Mouse (Mus musculus) embryonic fibroblast, embryonic 13.5 days (primary cell): Measurements from ENCODE around the gene Aqr. TPM values are rescaled to one million over a fixed set of nuclear protein-coding genes. Genes with fewer than 3 reads are reported as not detected.

Source experiments
- H3K27ac ChIP-seq: 2 replicates; pipeline ENCODE4 v1.5.1; 2012; ENCODE audit warnings: low read length, control low read depth, inconsistent platforms; ENCODE audit not compliant: insufficient read depth
- H3K4me1 ChIP-seq: 2 replicates; pipeline ENCODE4 v1.6.1; 2011; ENCODE audit warnings: low read length; ENCODE audit not compliant: control insufficient read depth, insufficient read depth
- H3K4me3 ChIP-seq: 2 replicates; pipeline ENCODE4 v1.5.1; 2011; ENCODE audit warnings: mild to moderate bottlenecking, control low read depth, low read length; ENCODE audit not compliant: insufficient read depth
- CTCF ChIP-seq: IDR thresholded peaks from 2 replicates; pipeline ENCODE4 v1.5.1; 2011; ENCODE audit warnings: mild to moderate bottlenecking, control low read depth, low read length, moderate library complexity, borderline replicate concordance; ENCODE audit not compliant: insufficient read depth
- POLR2A ChIP-seq: IDR thresholded peaks from 2 replicates; pipeline ENCODE4 v1.6.1; 2011; ENCODE audit warnings: low read depth, mild to moderate bottlenecking, control low read depth, low read length, moderate library complexity
- polyA plus RNA-seq: library from polyadenylated mRNA; stranded (reverse); fragments of >200 nt; gene quantifications from 2 replicates; pipeline ENCODE4 v1.2.4, GENCODE M21; 2011; ENCODE audit warnings: low read depth; ENCODE audit not compliant: missing spikeins, insufficient read length

Aqr gene
- polyA plus RNA-seq, 1 experiment = 41.1 TPM

DNA sequence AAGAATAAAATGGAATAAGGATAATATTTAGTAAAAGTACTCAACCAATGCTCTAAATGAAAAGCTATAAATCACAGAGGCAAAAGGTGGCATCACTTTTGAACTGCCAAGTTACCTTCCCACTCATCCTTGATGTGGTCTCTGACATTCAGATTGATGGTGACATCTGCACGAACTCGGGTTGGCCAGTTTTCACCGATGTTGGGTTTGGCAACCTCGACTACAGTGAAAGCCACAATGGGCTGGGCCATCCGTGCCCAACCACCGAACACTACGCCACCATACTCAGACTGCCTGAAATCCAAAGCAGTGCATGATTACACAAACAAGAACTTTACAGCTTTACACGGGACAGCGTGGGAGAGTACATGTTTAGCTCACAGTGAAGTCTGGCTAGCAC is 50.1 kb downstream of the Aqr start:
- Histone ChIP-seq H3K4me3 (no peak overlapping the region), H3K27ac (no peak overlapping the region), H3K4me1 (no peaks in the 10 kb centered on the region)
- TF ChIP-seq POLR2A (no peak), CTCF (no peak)

DNA sequence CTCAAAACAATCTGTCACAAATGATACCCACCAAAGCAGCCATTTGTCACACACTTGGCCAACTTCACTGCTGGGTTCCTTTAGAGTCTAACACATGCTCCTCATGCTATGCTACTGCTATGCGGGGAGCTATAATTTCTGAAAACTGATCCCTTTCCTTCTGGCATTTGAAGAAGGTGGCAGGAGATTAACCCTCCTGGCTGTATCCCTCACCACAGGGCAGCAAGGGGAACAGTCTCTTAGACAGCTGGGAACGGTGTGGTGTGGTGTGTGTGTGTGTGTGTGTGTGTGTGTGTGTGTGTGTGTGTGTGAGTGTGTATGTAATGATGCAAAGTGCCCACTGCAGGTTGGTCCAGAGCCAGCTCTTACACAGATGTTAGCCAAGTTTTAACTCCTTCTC is 51.0 kb downstream of the Aqr start:
- no peaks in the 10 kb centered on the region for H3K4me1 ChIP-seq
- H3K4me3 ChIP-seq = no peak overlapping the region
- no peak overlapping the region for H3K27ac ChIP-seq
- TF ChIP-seq POLR2A (no peak), CTCF (no peak)

GRCm38 (mm10) chr2:114133355-114133754 is 53.5 kb downstream of the Aqr start:
- no peak overlapping the region for H3K27ac ChIP-seq
- H3K4me3 ChIP-seq = no peak overlapping the region
- H3K4me1 ChIP-seq = no peaks in the 10 kb centered on the region
- TF ChIP-seq CTCF (no peak), POLR2A (no peak)

GRCm38 (mm10) chr2:114130657-114131056 is 56.2 kb downstream of the Aqr start:
- Histone ChIP-seq H3K4me1 (no peaks in the 10 kb centered on the region), H3K4me3 (no peak overlapping the region), H3K27ac (no peak overlapping the region)
- TF ChIP-seq POLR2A = no peak
- no peak for TF ChIP-seq CTCF

DNA sequence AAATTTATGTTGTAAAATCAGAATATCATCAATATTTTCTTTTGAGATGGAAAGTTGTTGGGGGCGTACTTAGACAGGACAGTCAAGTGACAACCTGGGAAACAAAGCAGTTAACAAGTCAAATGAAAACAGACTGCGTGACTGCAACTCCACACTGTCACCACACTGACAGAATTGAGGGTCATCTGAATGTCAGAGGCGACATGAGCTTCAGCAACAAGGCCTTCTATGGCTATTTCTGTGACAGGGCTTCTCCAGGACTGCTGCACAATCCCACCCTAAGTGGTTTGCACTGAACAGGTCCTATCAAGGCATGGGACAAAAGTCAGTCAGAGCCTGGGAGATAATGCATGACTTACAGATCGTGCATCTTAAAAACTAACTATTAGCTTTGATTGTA is 63.5 kb downstream of the Aqr start:
- H3K4me3 ChIP-seq = no peak overlapping the region
- H3K4me1 ChIP-seq = no peaks in the 10 kb centered on the region
- TF ChIP-seq POLR2A (no peak), CTCF (no peak)
- no peak overlapping the region for H3K27ac ChIP-seq

GRCm38 (mm10) chr2:114119451-114119850 is 67.4 kb downstream of the Aqr start:
- Histone ChIP-seq H3K4me1 (no peaks in the 10 kb centered on the region), H3K4me3 (no peak overlapping the region), H3K27ac (no peak overlapping the region)
- TF ChIP-seq POLR2A = no peak
- TF ChIP-seq CTCF = no peak

DNA sequence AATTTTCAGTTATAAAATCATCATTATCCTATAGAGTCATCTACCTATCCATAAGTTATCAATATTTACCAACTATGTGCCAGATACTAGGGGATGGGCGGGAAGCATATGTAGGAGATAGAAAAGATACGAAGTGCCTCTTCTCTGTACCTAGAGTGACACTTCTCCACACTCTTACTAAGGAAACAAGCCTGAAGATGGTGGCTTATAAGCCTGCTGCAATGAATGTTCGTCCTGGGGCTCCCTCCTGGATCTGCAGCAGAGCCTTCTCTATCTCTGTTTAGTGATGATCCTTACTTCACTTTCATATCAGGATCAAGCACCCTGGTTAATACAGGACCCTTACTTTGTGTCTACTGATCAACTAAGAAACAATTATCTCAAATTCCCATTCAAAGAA is 69.2 kb downstream of the Aqr start:
- no peaks in the 10 kb centered on the region for H3K4me1 ChIP-seq
- TF ChIP-seq CTCF = no peak
- no peak for TF ChIP-seq POLR2A
- H3K4me3 ChIP-seq = no peak overlapping the region

DNA sequence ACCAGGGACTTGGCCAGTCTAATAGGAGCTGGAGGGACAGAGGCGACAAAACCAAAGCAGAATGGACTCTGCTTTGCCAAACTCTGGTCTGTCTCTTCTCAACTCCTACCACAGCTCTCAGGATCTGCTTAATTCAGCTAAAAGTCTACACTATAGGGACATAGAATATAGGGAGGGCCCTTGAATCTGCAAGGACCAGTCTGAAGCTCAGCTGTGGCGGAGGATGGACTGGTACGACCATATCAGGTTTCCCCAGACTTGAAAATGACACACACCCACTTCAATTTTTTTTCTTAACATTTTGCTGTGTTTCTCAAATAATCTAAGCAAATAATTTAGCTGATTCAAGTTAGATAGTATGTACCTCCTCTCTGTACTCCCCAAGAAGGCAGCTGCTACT is 69.6 kb downstream of the Aqr start:
- H3K27ac ChIP-seq = no peak overlapping the region
- H3K4me1 ChIP-seq = no peaks in the 10 kb centered on the region
- no peak overlapping the region for H3K4me3 ChIP-seq
- TF ChIP-seq POLR2A (no peak), CTCF (no peak)

More for the DNA sequence above, 69.2 kb downstream of the Aqr start:
- no peak overlapping the region for H3K27ac ChIP-seq

- Histone ChIP-seq H3K4me3 (no peak overlapping the region), H3K27ac (no peak overlapping the region), H3K4me1 (no peaks in the 10 kb centered on the region)
- TF ChIP-seq POLR2A = no peak
- no peak for TF ChIP-seq CTCF
These were observed 71.3 kb downstream of the Aqr start for GRCm38 (mm10) chr2:114115563-114115962.

GRCm38 (mm10) chr2:114107288-114108278 is 79.2 kb downstream of the Aqr start:
- H3K27ac ChIP-seq = no peak overlapping the region
- no peaks in the 10 kb centered on the region for H3K4me1 ChIP-seq
- TF ChIP-seq CTCF (no peak), POLR2A (no peak)
- H3K4me3 ChIP-seq = no peak overlapping the region
